Mouse (Mus musculus) embryonic facial prominence, embryonic 11.5 days (tissue): ENCODE data around the gene Knl1. TPM values are rescaled to one million over a fixed set of nuclear protein-coding genes. Genes with fewer than 3 reads are reported as not detected.
A peak's percentile ranks its signal among the peaks of the same experiment; 100 is the strongest.

ENCODE experiments used
- ATAC-seq: fragments of 200-750 bp; cut with Nextera tagmentation; replicated peaks from 2 replicates; pipeline ENCODE4 v1.8.0; 2017; ENCODE audit warnings: low read depth; ENCODE audit not compliant: insufficient number of reproducible peaks, low FRiP score, low TSS enrichment
- DNase-seq: peaks from one replicate; pipeline ENCODE4 v3.0.0-alpha.2; 2015; ENCODE audit warnings: low spot score
- H3K27ac ChIP-seq: fragments of 300-500 bp; sonication (generic); replicated peaks from 2 replicates; pipeline ENCODE4 v1.5.1; 2014; ENCODE audit warnings: mild to moderate bottlenecking, low read depth, low read length, control low read depth
- H3K27me3 ChIP-seq: fragments of 300-500 bp; sonication (generic); 2 replicates; pipeline ENCODE4 v1.6.1; 2014; ENCODE audit warnings: mild to moderate bottlenecking, low read length, moderate library complexity, mixed read lengths; ENCODE audit not compliant: control insufficient read depth, insufficient read depth
- H3K36me3 ChIP-seq: fragments of 300-500 bp; sonication (generic); replicated peaks from 2 replicates; pipeline ENCODE4 v1.6.1; 2014; ENCODE audit warnings: low read depth, mild to moderate bottlenecking, low read length, moderate library complexity, mixed read lengths; ENCODE audit not compliant: control insufficient read depth, insufficient read depth
- H3K4me1 ChIP-seq: fragments of 300-500 bp; sonication (generic); 2 replicates; pipeline ENCODE4 v1.6.1; 2014; ENCODE audit warnings: low read length, mixed read lengths; ENCODE audit not compliant: control insufficient read depth, insufficient read depth
- H3K4me2 ChIP-seq: fragments of 300-500 bp; sonication (generic); 2 replicates; pipeline ENCODE4 v1.6.1; 2014; ENCODE audit warnings: low read depth, mild to moderate bottlenecking, control low read depth, low read length, moderate library complexity
- H3K4me3 ChIP-seq: fragments of 300-500 bp; sonication (generic); 2 replicates; pipeline ENCODE4 v1.5.1; 2014; ENCODE audit warnings: low read depth, low read length, control low read depth
- H3K9ac ChIP-seq: fragments of 300-500 bp; sonication (generic); replicated peaks from 2 replicates; pipeline ENCODE4 v1.6.1; 2014; ENCODE audit warnings: mild to moderate bottlenecking, control low read depth, low read length
- H3K9me3 ChIP-seq: fragments of 300-500 bp; sonication (generic); replicated peaks from 2 replicates; pipeline ENCODE4 v1.6.1; 2016; ENCODE audit warnings: mild to moderate bottlenecking, low read length, inconsistent platforms, mixed read lengths; ENCODE audit not compliant: control insufficient read depth
- WGBS: fragments of 180-500 bp; shearing (Covaris S2); extraction: QIAGEN DNeasy Blood & Tissue Kit; methylation state at CpG from one replicate; pipeline ENCODE4 v1.1.7; 2014; 5-methylcytosine and 5-hydroxymethylcytosine counted together
- polyA plus RNA-seq: library from polyadenylated mRNA; unstranded; fragments of >200 nt; fragmentation: Nextera tagmentation; extraction: Ambion mirVana; gene quantifications from 2 replicates; pipeline ENCODE4 v1.2.1, GENCODE M21; 2014

Gene Knl1
- polyA plus RNA-seq, 1 experiment from 2014 or later: 40.8 TPM

DNA sequence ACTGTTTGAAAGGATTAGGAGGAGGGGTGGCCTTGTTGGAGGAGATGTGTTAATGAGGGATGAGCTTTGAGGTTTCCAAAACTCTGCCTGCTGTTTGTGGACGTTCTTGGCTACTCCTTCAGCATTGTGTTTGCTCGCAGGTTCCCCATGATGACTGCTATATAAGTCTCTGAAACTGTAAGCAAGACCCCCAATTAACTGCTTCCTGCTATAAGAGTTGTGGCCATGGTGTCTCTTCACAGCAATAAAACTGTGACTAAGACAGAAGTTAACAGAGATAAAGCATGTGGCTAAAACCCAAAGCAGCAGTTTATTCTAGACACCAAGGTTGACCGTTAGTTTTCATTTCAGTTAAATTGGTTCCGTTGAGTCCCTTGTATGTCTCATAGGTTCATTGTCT lies 930 bp downstream of the Knl1 start:
- peak overlapping the region; percentile 74 for H3K4me3 ChIP-seq
- H3K27me3 ChIP-seq: no peaks in the 10 kb centered on the region
- no peak for ATAC-seq
- WGBS: 24% methylated on average over 4 of the region's 4 CpGs
- H3K36me3 ChIP-seq: no peaks in the 10 kb centered on the region
- H3K9me3 ChIP-seq: no peaks in the 10 kb centered on the region
- no peak overlapping the region for H3K27ac ChIP-seq
- H3K4me2 ChIP-seq: peak overlapping the region; percentile 42
- peak overlapping the region; percentile 76 for H3K9ac ChIP-seq
- no peaks in the 10 kb centered on the region for H3K4me1 ChIP-seq
- DNase-seq: peak; percentile 21

DNA sequence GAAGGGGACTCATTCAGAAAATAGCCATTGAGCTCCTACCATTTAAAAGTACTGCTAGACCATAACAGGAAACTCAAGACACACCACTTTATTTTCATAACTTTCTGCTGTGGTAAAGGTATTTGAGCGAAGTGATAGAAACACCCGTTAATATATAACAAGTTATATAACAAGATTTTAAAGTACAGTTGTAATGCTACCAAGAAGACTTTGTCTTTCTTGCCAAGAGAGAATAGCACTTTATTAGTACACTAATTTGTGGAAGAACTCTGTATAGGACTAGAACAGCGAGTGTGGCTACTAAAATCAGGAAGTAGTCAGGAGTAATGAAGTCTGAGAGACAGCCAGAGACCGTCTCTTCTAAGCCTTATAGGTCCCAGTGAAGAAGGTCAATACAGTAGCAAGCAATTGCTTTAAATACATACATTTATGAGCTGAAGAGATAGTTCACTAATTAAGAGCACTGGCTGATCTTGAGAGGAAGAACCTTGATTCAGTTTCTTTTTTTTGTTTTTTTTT lies 3.3 kb downstream of the Knl1 start:
- Histone ChIP-seq H3K4me3 (no peak overlapping the region), H3K4me2 (no peak overlapping the region), H3K4me1 (no peaks in the 10 kb centered on the region), H3K27me3 (no peaks in the 10 kb centered on the region), H3K36me3 (no peaks in the 10 kb centered on the region), H3K27ac (no peak overlapping the region), H3K9me3 (no peaks in the 10 kb centered on the region), H3K9ac (no peak overlapping the region)
- no peak for ATAC-seq
- no peak for DNase-seq
- WGBS: 91% methylated on average over 4 of the region's 4 CpGs

DNA sequence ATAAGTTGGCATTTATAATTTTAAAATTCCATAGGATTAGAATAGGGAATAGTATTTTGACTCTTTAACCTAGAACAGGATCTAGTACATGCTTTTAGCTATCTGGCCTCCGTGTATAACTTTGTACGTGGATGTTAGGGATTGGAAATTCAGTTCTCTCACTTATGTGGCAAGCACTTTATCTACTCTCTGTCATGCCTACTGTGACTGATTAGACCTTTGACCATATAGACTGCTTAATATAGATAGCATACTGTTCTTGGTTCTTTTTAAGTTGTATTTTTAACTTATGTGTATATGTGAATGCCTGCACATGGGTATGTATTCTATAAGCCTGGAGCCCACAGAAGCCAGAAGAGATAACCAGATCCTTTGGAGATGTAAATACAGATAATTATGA lies 13.2 kb downstream of the Knl1 start:
- H3K4me2 ChIP-seq: no peak overlapping the region
- H3K9ac ChIP-seq: no peak overlapping the region
- no peak overlapping the region for H3K4me3 ChIP-seq
- ATAC-seq (no peak), DNase-seq (no peak)
- no peaks in the 10 kb centered on the region for H3K36me3 ChIP-seq
- H3K27me3 ChIP-seq: no peaks in the 10 kb centered on the region
- no peaks in the 10 kb centered on the region for H3K9me3 ChIP-seq
- H3K27ac ChIP-seq: no peak overlapping the region
- H3K4me1 ChIP-seq: no peaks in the 10 kb centered on the region
- 85% methylated on average over 2 of the region's 2 CpGs for WGBS

DNA sequence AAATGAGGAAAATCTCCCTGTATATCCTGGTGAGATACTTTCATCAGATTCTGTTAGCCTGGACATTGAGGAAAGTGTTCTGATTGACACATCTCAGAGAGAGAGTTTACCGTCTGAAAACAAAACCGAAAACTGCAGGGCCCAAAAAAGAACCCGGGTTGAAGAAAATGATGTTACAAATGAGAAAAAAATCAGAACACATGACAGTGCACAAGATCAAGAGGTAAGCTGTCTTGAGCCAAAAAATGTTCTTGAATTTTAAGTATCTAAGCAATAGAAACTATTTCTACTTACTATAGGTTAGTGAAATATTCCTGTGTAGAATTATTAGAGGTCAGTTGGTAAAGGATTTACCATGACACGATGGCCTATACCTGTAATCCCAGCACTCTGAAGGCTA lies 25.5 kb downstream of the Knl1 start:
- ATAC-seq (no peak), DNase-seq (no peak)
- no peaks in the 10 kb centered on the region for H3K36me3 ChIP-seq
- H3K4me2 ChIP-seq: no peak overlapping the region
- WGBS: 90% methylated on average over 4 of the region's 4 CpGs
- H3K4me1 ChIP-seq: no peaks in the 10 kb centered on the region
- no peaks in the 10 kb centered on the region for H3K9me3 ChIP-seq
- H3K27me3 ChIP-seq: no peaks in the 10 kb centered on the region
- no peak overlapping the region for H3K27ac ChIP-seq
- H3K9ac ChIP-seq: no peak overlapping the region
- no peak overlapping the region for H3K4me3 ChIP-seq

DNA sequence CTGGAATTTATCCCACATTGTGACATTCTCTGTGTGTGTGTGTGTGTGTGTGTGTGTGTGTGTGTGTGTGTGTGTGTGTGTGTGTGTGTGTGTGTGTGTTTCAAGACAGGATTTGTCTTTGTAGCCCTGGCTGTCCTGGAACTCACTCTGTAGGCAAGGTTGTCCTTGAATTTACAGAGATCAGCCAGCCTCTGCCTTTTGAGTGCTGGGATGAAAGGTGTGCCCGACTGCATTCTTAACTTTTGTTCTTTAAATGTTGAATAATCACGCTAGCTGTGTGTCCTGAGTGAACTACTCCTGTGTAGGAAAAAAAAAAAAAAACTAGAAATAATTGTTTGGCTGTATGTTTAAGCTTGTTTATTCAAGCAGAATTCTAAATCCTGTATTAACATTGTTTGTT lies 39.2 kb downstream of the Knl1 start:
- Histone ChIP-seq H3K27me3 (no peaks in the 10 kb centered on the region), H3K9me3 (no peaks in the 10 kb centered on the region), H3K4me2 (no peak overlapping the region), H3K9ac (no peak overlapping the region), H3K4me3 (no peak overlapping the region), H3K27ac (no peak overlapping the region), H3K36me3 (no peaks in the 10 kb centered on the region; the same call in none of the 2 replicates), H3K4me1 (no peaks in the 10 kb centered on the region)
- no peak for ATAC-seq
- DNase-seq: no peak
- 86% methylated on average over 2 of the region's 2 CpGs for WGBS

DNA sequence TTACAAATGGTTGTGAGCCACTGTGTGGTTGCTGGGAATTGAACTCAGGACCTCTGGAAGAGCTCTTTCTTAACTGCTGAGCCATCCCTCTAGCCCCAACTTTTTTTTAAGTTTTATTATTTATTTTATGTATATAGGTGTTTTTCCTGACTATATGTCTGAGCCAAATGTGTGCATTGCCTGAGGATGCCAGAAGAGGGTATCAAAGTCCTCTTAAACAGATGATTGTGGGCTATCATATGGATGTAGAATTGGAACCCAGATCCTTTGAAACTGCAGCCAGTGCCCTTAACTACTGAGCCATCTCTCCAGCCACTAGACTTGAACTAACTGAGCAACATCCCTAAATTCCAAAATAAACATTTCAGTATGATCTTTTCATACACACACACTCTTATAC lies 54.6 kb downstream of the Knl1 start:
- ATAC-seq (no peak), DNase-seq (no peak)
- Histone ChIP-seq H3K9me3 (no peaks in the 10 kb centered on the region), H3K4me2 (no peak overlapping the region), H3K4me3 (no peak overlapping the region), H3K27me3 (no peaks in the 10 kb centered on the region), H3K4me1 (no peaks in the 10 kb centered on the region), H3K9ac (no peak overlapping the region), H3K27ac (no peak overlapping the region), H3K36me3 (no peaks in the 10 kb centered on the region)

DNA sequence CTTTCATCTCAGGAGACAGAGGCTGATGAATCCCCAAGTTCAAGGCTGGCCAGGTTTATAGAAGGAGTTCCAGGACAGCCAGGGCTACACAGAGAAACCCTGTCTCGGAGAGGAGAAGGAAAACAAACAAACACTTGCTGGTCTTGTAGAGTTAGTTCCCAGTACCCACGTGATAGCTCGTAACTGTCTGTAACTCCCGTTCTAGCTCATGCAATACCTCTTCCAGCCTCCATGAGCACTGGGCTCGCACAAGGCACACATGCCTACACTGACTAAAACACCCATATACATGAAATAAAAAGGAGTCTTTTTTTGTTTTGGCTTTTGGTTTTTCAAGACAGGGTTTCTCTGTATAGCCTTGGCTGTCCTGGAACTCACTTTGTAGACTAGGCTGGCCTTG lies 59.7 kb downstream of the Knl1 start:
- Histone ChIP-seq H3K27me3 (no peaks in the 10 kb centered on the region), H3K27ac (no peak overlapping the region), H3K4me3 (no peak overlapping the region), H3K4me1 (no peaks in the 10 kb centered on the region), H3K4me2 (no peak overlapping the region), H3K36me3 (no peaks in the 10 kb centered on the region), H3K9ac (no peak overlapping the region), H3K9me3 (no peaks in the 10 kb centered on the region)
- ATAC-seq (no peak), DNase-seq (no peak)
- 81% methylated on average over 5 of the region's 5 CpGs for WGBS

DNA sequence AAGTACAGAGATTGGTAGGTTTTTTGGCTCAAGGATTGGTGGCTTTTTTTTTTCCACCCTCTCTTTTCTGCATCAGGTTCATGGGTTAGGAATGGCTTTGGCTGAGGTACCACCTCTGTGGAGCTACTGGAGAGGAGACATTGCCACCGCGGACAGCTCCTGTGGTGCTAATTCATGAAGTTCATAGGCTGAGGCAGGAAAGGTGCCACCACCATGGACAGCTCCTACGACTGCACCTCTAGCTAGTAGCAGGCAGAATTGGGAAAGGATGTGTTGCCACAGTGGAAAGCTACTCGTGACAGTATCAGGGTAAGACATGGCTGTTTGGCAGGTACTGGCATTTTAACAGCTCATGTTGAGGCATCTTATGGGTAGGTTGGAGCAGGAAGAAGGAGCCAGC lies 61.6 kb downstream of the Knl1 start:
- no peak overlapping the region for H3K27ac ChIP-seq
- no peak overlapping the region for H3K4me2 ChIP-seq
- H3K36me3 ChIP-seq: no peaks in the 10 kb centered on the region
- WGBS: 67% methylated on average over 4 of the region's 4 CpGs
- no peaks in the 10 kb centered on the region for H3K4me1 ChIP-seq
- ATAC-seq (no peak), DNase-seq (peak; percentile 67)
- no peak overlapping the region for H3K4me3 ChIP-seq
- H3K27me3 ChIP-seq: no peaks in the 10 kb centered on the region
- no peak overlapping the region for H3K9ac ChIP-seq
- H3K9me3 ChIP-seq: no peaks in the 10 kb centered on the region
